Mouse (Mus musculus) cerebellum, postnatal 4 days (tissue): ENCODE measurements around the gene Plcb4.

Source experiments
- DNase-seq, 2 experiments: peaks; one replicate each; pipeline ENCODE4 v3.0.0; 2022; ENCODE audit warnings: low spot score in 2 of 2, mixed read lengths in 1 of 2

Plcb4 gene

GRCm38 (mm10) chr2:135658486-135659390, at the start of gene Plcb4:
Gene Plcb4 (plus strand): TSS chr2:135659011.
- peak; percentile 76 to 85 for DNase-seq

DNA sequence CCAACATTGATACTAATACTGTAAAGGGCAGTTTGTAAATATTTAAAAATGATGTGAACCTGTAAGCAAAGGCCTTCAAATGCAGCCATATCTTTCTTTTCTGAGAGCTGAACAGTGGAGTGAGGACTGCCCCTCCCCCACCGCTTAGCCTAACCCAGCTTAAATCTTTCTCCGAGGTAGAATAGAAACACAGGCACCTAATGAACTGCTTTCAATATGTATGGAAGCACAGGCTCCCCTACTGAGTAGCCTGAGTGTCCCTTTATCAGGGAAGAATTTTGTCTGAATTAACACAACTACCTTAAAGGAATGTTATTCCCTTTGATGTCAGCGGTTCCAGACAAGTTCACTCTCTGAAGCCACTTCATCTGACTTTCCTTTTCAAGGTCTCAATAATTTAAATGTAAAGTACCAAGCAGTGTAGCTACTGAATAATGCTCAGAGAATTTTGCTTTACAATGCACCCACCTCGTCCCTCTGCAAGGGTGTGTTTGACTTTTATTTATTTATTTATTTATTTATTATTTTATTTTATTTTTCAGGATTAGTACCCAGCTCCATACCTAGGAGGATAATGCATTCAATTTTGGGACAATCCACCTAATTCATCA, 44.1 kb upstream of the Plcb4 start:
- DNase-seq: no peak

DNA sequence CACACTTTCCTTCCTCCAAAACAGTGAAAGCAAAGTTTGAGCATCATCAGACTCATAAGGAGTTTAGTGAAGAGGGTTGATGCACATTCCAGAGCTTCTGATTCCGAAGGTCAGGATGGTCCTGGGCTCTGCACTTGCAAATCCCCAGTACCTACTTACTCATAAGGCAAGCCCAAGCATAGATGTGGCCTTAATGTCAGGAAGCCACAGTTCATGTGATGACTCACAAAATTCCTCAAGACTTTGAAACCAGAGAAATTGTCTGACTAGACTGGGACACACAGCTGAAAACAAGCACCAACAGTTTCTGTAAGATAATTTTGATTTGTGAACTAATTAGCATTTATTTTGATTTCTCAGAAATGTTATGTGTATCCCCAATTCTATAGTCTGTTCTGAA, 42.7 kb upstream of the Plcb4 start:
- DNase-seq: no peak

GRCm38 (mm10) chr2:135618551-135618950, 40.3 kb upstream of the Plcb4 start:
- no peak for DNase-seq

DNA sequence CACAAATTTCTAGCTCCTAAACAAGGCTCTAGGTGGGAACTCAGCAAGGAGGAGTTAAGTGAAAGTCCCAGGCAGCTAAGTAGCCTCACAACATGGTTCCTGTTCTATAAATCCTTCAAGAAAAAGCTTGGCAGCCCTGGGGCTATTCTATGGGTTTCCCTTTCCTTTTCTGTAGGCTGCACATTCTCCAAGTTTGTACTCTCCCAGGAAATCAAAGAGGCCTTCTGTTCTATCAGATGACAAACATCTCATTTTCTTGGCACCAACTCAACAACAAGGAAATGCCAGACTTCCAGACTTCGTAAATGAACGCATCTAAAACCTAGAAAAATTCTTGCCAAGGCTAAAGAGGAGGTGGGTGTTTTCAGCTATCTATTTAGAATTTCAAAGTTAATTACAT, 38.9 kb upstream of the Plcb4 start:
- DNase-seq: no peak

DNA sequence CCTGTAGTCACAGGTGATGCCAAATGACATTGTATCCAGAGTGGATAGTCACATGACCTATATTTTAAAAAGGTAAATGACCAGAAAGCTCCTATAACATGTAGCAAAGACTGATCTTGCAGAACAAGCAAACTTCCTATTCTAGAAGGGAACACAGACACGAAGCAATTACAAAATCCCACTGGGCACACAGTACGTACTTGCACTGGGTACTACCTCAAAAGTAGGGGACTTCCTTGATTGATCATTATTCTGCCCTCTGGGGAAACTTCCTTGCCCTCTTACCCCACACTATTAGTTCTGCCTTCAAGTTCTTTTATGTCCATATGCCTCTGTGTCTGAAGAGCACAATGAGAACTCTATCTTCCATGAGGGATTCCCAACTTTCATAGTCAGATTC, 31.0 kb upstream of the Plcb4 start:
- no peak for DNase-seq

- DNase-seq: no peak
These were observed 21.6 kb upstream of the Plcb4 start for GRCm38 (mm10) chr2:135637227-135637626.

GRCm38 (mm10) chr2:135641002-135641401, 17.8 kb upstream of the Plcb4 start:
- no peak for DNase-seq

DNA sequence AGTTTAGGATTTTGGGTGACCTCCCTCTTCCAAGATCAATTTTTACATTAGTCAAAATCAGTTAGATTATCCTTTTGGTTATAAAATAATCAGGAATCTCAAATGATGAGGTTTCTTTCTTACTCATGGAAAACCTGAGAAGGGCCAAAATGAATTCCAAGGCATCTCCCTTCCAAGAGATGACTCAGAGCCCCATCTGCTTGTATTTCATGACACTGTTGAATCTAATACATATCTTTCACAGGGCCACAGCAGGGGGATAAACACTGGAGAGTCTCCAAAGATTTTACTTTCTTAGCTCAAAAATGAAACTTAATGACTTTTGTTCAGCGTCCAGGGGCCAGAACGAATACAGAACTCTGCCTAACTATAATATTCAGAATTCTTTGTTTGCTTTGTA, 17.2 kb upstream of the Plcb4 start:
- no peak for DNase-seq

- DNase-seq: no peak
These were observed 12.6 kb upstream of the Plcb4 start for GRCm38 (mm10) chr2:135646226-135646625.

DNA sequence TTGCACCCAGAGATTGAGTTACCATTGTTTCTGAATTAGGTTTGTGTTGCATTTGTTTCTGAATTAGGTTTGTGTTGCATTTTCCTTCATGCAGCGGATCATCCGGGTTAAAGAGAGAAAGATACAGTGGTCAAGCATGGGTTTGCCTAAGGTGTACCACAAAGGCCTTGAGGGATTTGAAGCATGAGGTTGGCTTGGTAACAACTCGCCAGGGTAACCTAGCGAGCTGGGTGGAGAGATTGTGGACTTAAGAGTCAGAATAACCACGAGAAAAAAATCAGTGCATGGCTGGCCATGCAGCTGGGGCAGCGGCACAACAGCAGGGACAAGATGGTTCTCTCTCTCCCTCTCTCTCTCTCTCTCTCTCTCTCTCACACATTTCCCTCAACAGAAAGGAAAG, 12.2 kb upstream of the Plcb4 start:
- no peak for DNase-seq

DNA sequence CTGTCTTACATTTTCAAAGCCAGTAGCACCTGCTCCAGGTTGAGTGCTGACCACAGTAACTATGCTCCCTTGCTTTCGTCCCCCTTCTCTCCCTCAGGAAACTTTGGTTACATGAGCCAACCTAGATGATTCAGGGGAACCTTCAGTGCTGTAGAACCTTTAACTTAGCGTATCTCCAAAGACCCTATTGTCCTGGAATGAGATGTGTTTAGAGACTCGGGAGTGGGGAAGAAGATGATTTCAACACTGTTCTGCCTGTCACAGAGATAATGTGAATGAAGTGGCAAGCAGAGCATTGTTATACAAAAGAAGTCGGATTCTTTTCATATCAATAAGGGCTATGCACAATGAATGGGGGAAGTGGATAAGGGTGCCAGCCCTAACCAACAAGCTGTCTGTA, 10.8 kb upstream of the Plcb4 start:
- no peak for DNase-seq

- DNase-seq: no peak
These were observed 7.9 kb upstream of the Plcb4 start for GRCm38 (mm10) chr2:135650885-135651284.

- DNase-seq: no peak
These were observed 6.8 kb upstream of the Plcb4 start for GRCm38 (mm10) chr2:135652040-135652439.

- DNase-seq: no peak
These were observed 6.4 kb upstream of the Plcb4 start for GRCm38 (mm10) chr2:135652451-135652850.

DNA sequence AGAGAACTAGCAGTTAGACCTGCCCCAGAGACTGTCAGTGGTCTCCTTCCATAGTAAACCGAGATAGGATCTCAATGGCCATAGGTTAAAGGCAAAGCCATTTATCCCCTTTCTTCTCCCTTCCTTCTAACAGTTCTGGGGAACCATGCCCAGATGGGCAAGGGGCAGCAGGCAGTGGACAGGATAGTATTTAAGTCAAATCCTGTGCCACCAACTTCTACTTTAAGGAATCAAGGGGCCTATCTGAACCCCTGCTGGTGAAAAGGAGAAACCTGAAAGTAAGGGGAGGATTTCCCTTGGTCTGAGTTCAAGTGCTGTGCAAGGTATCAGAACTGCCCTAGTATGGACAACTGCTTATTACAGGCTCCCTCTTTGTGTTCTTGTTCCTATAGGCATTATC, 2.9 kb upstream of the Plcb4 start:
- DNase-seq: no peak

- no peak for DNase-seq
These were observed 2.2 kb upstream of the Plcb4 start for GRCm38 (mm10) chr2:135656586-135656985.

- DNase-seq: peak; percentile 40 to 68
These were observed 775 bp downstream of the Plcb4 start for GRCm38 (mm10) chr2:135659391-135660180.

GRCm38 (mm10) chr2:135660816-135661215, 2.0 kb downstream of the Plcb4 start:
- no peak for DNase-seq

GRCm38 (mm10) chr2:135663785-135664184, 5.0 kb downstream of the Plcb4 start:
- DNase-seq: no peak

DNA sequence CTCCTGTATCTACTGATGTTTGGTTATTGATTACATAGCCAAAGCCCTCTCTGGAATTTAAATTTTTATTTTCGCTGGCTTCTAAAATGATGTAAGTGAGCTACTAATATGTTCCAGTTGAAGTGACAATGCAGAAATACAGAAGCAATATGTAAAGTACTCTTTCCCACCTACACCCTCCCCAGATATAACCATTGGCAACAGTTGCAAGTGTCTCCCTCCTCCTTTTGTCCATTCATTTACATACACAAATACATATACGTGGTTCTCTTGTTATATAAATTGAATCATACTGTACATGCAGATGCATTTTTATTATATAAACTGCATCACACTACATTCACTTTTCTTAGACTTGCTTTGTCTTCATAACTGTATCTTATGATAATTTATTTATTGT, 8.7 kb downstream of the Plcb4 start:
- DNase-seq: no peak

- DNase-seq: no peak
These were observed 13.8 kb downstream of the Plcb4 start for GRCm38 (mm10) chr2:135672459-135673104.
